Mouse (Mus musculus) adrenal gland, adult 2 months (tissue): Measurements from ENCODE around the gene Pycard. TPM values are rescaled to one million over a fixed set of nuclear protein-coding genes. Genes with fewer than 3 reads are reported as not detected.
A peak's percentile ranks its signal among the peaks of the same experiment; 100 is the strongest.
"Not testable (repeated sequence)": the region's sequence is repeated elsewhere in the genome, so short reads cannot be mapped to it uniquely, and the experiment has no call there.

Source experiments
- DNase-seq: peaks from one replicate; pipeline ENCODE4 v3.0.0; 2021
- long read RNA-seq: library from polyadenylated mRNA; stranded (forward); transcript quantifications from one replicate; pipeline ENCODE4 v2.0.0, GENCODE M21; 2021
- polyA plus RNA-seq: library from polyadenylated mRNA; depleted of rRNA; stranded (reverse); fragments of >200 nt; gene quantifications from 2 replicates; pipeline ENCODE4 v1.2.3, GENCODE M21; 2012; rRNA removed
- total RNA-seq, 2 experiments: library from RNA; stranded (reverse); gene quantifications; 2 replicates each; pipeline ENCODE4 v1.2.3; 2021

Pycard gene
- total RNA-seq (1 to 10 TPM; 2.3 to 3.7 TPM), polyA plus RNA-seq (4.4 and 8.1 TPM in 2 replicates)
- long read RNA-seq, partial matches to known transcripts: 0 of 3 reads
- long read RNA-seq, other reads (novel, unspliced or antisense): 0 of 3 reads

DNA sequence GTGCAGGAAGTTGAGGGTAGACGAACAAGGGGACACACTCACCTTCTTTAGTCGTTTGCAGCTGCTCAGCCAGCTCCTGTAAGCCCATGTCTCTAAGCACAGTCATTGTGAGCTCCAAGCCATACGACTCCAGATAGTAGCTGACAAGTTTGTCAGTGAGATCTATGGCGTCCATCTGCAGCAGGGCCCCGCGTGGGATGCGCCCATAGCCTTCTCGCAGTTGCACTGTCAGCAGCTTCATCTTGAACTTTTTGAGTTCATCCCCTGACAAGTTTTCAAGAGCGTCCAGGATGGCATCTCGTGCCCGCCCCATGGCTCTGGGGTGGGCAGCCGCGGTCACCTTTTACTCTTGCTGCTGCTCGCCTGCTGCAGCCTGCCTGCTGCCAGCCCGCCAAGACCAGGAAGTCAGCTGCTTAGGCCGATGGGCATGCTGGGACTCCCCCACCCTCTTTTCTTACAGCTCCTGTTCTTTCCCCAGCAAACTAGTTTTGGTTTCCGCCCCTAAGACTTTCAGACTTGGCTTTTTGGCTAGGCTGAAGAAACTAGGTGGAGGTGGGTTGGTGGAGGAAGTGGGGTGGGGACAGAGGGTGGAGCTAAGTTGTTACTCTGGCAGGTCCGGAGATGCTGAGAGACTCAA is at the start of gene Pycard:
Gene Pycard (minus strand): TSS at position 527 of the 637 bp plus-strand sequence.
- DNase-seq: peak; percentile 52

DNA sequence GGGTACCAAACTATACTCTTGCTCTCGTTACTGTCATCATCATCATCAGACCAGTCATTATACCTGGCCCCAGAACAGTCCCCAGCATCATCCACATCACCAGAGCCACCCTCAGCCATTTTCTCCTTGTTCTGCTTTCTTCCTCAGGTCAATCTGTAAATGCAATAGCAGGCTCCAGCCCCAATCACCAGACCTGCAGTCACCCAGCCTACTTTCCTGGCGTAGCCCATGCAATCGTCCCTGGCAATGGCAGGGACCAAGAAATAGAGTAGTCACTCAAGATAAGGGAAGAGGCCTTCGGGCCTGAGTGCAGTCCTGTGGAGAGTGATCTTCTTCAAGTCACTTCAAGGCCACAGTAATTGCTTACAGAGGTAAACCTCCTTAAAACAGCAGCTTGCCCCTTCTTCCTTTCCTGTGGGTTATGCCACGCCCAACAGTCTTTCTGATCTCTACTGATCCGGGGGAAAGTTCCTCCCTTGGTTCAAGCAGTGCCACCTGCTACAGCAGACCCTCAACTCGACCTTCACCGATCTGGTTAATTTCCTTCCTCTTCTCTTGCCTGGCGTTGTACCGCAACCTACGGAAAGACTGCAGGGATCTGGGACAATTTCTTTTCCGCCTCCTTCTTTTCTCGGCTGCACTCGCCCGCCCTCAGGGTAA is 48.6 kb upstream of the Pycard start:
- not testable (repeated sequence) for DNase-seq

DNA sequence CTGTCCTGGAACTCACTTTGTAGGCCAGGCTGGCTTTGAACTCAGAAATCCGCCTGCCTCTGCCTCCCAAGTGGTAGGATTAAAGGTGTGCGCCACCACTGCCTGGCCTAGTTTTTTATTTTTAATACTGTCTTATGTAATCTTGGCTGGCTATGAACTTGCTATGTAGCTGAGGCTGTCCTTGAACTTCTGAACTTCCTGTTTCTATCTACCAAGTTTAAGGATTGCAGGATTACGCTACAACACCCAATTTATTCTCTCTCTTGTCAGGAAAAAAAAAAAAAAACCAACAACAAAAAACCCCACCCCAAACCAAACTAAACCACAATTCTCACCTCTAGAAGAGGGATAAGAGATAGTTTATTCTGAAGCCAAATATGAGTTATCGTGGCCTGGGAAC is 39.9 kb upstream of the Pycard start:
- no peak for DNase-seq

DNA sequence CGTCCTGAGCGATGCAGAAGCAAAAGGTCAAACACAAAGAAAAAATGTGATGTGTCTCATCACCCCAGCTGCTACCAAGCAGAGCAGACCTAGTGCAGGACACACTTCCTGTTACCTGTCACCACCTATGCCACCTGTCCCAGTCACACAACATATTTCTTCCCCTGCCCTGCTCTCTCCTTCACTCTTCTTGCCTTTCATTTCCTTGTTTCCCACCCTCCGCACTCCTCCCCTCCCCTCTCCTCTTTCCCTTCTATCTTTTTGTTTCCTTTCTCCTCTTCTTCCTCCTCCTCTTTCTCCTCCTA is 39.3 kb upstream of the Pycard start:
- DNase-seq: no peak

DNA sequence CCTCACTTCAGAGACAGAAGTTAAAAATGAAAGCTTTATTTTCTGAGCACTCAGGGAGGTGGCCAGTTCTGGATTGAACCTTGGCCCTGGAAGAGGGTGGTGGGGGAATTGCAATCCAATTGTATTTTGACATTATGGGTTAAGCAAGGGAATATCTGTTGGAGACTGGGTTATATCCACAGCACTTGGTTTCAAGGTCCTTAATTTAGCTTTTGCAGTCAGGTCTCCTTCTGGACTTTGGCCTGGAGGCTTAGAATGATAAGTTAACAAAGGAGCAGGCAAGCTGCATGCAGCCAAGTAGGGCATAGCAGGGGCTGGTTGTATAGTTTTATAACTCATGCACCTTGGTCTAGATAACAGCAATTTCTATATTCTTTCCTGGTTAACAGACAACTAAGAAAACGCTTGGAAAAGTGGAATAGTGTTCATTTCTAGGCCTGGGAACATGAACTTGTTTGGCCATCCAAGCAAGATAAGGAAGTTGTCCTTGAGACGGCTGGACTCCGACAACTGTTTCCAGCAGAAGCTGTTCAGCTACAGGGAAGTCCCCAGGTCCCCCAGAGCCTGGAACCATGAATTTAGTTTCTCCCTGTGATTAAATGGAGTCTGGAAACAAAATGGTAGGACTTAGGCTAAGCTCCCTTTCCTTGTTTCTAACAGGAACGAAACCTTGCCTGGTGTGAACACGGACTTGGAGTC is 38.8 kb upstream of the Pycard start:
- peak; percentile 5 for DNase-seq

DNA sequence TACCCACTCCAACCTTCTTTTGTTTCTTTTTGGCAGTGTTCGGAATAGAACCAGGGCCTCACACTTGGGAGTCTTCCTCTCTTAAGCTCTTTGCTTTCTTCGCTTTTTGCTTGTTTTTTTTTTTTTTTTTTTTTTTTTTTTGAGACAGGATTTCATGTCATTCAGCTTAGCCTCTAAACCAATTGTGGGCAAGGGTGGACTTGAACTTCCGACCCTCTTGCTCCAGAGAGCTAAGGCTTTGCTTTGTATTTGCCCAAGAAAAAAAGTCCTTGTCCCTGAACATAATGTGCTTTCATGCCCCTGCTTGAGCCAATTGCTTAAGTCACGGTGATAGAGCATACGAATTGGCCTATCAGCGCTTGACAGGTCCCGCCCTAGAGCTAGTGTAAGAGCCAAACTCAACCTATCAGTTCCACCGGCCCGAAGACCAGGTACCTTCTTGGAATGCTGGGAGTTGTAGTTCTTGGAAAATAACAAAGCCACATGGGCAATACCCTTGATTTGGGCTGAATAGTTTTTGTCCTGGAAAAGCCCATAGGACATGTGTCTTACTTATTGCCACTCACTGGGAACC is 37.8 kb upstream of the Pycard start:
- DNase-seq: no peak

DNA sequence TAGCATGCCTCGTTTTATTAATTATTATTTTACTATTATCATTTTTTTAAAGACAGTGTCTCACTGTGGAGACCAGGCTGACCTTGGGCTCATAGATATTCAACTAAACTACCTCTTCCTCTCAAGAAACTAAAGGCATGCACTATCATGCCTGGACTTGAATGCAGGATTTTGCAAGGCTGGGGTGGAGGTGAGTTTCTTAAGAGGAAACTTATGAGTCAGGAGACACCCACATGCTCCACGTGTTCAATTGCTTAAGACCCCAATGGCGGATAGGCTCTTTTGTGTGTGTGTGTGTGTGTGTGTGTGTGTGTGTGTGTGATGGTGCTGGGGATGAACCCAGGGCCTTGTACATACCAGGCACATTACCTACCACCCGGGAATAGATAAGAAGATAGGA is 31.7 kb upstream of the Pycard start:
- no peak for DNase-seq

DNA sequence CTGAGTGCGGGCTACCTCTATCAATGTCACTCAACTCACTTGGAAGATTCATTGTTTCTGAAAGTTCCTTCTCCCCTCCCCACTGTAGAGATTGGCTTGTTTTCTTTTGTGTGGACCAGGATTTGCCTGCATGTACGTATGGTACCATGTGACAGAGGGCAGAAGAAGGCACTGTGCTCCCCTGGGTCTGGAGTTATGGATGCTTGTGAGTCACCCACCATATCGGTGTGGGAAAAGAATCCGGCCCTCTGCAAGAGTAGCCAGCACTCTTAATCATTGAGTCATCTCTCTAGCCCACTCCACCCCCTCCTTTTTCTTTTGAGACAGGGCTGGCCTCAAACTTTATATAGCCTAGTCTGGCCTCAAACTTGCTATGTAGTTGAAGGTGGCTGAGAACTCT is 31.3 kb upstream of the Pycard start:
- peak; percentile 25 for DNase-seq

DNA sequence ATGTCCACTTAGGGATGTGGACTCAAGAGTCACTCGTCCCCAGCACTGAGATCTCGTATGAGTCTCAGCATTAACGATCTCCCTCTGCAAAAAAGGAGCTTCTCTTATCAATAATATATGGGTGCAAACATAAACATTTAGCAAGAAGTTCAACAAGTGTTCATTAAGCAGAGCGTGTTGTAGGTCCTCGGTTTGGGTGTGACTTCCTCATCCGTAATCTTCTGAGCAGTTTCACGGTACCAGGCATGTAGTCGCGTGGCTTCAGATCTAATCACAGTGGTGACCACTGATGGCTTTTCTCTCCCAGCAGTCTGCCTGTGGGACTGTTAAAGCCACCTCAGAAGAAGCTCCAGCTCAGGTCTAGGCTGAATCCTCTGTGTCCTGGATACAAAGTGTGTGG is 30.7 kb upstream of the Pycard start:
- DNase-seq: no peak

DNA sequence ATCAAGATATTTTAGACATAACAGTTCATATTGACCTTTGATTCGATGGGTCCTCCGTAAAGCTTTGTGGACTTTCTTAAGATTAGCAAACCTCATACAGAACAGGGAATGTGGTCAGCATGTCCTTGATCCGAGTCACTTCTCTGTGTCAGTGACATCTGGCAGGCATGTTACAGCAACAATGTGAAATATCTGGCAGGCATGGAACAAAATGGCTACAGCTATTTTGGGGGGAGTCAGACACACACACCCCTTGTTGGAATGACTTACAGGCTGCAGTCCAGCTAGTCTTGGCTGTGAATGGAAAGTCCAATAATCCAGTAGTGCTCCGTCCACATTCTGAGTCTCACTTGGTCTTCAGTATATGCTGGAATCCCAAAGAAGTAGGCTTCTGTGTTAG is 29.9 kb upstream of the Pycard start:
- no peak for DNase-seq

DNA sequence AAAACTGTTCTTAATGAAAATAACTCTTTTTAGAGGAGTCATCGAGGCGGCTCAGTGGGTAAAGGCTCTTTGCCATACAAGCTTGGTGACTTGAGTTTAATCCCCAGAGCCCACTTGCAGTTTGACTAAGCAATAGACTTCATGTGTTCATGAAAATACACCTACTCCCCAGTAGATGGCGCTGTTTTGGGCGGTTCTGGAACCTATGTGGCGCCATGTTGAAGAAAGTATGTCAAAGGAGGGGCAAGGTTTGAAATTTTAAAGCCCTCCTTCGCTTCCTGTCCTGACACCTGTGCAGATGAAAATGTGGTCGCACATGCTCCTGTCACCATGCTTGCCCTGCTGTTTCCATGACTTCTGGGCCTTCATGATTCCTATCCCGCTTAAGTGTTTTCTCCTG is 29.3 kb upstream of the Pycard start:
- DNase-seq: no peak

DNA sequence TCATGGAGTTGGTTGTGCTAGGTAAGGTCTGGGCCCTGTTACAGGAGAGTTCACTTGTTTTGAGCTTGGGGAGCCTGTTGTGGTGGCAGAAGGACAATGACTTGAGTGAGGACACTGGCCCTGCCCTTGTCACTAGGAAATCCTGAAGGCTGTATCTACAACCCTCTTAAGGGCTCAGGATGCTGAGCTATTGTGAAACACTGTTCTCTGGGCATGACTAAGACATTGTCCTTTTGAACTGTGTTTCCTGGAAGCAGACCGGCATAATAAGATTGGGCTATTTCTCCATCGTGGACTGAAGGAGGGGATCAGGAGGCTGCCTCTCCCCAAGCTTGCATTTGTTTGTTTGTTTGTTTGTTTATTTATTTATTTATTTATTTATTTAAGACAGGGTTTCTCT is 25.5 kb upstream of the Pycard start:
- DNase-seq: no peak

DNA sequence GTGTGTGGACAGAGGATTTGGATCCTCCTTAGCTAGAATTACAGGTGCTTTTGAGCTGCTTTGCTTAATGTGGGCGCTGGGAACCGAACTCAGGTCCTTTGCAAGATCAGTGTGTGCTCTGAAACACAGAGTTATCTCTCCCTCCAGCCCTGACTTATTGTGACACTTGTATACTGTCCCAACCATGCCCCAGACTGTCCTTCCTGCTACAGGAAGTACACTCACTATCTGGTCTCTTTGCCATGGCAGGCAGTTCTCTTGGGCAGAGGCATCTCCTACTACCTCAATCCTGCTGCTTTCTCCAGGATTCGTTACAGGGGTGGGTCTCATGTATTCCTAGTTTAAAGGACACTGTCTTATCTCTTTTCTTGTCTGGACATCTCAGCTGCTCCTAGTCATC is 24.6 kb upstream of the Pycard start:
- DNase-seq: no peak

DNA sequence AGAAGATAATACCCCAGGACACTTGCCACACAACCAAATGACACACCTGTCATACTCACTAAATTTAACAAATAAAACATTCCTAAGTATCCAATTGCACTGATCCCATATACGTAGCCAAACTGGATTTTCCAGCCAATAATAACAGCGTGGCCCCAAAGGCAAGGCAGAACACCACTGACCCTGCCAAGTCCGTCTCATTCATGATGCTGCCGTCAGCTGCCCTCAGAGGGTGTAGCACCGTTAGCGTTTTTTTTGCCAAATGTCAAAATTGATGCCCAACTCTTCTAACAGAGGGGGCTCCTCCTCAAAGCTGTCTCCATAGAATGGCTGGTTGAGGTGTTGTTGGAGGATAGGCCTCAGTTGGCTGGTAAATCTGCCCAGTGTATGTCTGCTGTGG is 23.0 kb upstream of the Pycard start:
- DNase-seq: no peak

DNA sequence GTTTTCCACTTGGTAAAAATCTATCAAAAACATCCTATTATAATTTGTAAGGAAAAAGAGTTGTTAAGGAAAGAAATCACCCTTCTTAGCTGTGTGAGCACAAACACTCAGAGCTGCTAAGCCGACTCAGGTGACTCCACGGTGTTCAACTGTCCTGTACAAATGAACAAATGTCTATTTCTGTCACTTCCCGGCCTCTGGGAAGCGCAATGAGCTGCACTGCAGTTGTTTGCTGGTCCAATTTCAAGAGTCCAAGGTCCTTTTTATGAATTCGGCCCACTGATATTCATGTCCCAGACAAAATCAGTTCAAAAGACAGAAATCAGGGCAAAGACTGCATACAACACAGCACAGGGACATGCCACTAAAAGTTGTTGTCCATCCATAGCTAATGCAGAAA is 22.5 kb upstream of the Pycard start:
- DNase-seq: not testable (repeated sequence)

DNA sequence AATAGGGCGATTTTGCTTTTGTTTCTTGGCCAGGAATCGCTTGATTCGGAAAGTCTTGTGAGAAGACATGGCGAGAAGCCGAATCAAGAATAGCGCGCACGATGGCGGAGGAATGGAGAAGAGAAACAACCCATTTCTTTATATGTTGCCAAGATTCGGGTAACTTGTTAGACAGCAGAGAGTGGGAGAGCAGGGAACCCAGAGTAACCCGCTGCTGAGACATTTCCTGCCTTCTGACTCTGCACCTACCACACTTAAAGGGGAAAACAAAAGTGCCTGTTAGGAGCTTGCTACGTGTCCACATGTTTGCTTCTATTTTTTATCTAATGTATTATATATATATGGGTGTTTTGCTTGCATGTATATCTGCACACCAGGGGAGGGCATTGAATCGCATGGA is 19.4 kb upstream of the Pycard start:
- no peak for DNase-seq

DNA sequence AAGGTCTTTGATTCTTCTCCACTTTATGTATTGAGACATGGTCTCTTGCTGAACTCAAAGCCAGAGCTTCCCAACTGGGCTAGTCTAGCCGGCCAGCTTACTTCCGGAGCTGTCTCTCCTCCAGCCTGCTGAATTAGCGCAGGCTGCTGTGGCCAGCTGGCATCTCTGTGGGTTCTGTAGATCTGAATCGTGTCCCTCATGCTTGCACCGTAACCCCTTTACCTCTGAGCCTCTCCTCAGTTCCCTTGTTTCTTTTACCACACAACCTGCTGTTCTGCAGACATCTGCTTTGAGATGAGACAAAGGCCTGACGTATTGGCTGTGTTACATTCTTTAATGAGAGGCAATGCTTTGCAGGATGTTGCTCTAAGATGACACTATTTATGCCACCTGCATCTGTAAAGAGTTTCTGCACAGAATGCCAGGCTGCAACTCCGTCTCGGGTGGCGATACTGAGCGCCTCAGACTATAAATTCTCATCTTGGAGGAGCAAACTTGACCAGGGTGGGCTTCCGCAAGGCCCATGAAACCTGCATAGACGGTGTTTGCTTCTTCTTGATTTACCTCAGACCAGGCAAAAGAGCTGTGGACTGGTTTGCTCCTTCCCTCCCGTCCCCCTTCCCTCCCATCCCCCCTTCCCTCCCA is 18.6 kb upstream of the Pycard start:
- DNase-seq: no peak

DNA sequence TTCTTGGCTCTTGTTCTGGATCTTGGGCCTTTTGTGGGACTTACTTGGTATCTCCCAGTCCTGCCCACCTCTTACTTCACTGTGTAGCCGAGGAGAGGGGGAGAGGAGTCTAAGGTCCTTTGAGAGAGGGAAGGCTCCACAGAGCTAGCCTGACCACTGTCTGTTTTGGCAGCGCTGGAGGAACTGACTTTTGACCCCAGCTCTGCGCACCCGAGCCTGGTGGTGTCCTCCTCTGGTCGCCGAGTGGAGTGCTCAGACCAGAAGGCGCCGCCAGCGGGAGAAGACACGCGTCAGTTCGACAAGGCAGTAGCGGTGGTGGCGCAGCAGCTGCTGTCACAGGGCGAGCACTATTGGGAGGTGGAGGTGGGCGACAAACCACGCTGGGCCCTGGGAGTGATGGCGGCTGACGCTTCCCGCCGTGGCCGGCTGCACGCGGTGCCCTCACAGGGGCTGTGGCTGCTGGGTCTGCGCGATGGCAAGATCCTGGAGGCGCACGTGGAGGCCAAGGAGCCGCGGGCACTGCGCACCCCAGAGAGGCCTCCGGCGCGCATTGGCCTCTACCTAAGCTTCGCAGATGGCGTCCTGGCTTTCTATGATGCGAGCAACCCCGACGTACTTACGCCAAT is 16.2 kb upstream of the Pycard start:
- DNase-seq: no peak

DNA sequence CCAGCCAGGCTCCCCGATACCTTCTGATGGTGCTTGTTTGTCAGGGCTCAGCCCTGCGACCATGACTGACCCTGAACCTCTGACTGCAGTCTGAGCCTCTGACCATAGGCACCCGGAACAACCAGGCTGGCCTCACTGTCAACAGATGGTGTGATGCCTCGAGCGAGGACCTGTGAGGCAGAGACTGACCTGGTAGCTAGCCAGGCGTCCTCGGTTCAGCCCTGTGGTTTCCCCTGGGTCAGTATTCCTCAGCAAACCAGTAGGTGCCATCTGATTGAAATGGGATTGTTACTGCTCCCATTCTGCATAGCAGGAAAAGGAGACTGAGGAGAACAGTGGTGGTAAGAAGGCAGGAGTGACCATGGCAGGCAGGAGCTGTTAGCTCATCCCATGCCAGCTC is 12.5 kb upstream of the Pycard start:
- no peak for DNase-seq

DNA sequence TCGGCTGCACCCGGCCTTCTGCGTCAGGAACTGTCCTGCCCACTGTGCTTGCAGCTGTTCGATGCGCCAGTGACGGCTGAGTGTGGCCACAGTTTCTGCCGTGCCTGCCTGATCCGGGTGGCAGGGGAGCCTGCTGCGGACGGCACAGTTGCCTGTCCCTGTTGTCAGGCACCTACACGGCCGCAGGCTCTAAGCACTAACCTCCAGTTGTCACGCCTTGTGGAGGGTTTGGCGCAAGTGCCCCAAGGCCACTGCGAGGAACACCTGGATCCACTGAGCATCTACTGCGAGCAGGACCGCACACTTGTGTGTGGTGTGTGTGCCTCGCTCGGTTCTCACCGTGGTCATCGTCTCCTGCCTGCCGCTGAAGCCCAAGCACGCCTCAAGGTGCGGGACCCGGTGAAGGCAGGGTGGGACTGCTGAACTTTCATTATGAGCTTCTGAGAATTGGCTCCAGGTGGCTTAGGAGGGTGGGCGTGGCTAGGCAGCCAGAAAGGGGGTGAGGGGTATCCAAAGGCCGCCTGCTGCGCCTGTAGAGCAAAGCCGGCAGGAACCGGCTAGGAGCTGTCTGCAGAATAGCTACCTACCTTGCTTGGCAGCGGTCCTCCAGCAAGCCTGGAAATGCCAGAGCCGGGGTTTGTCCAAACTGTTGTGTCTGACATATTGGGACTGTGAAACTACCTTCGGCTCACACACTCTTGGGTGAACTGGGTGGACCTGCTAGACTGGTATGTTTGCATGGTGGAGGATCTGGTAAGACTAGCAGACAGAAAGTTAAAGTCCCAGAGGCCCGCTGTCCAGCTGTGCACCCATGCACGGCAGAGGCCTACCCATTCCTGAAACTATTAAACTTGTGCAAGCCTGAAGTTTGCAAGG is 11.1 kb upstream of the Pycard start:
- no peak for DNase-seq

DNA sequence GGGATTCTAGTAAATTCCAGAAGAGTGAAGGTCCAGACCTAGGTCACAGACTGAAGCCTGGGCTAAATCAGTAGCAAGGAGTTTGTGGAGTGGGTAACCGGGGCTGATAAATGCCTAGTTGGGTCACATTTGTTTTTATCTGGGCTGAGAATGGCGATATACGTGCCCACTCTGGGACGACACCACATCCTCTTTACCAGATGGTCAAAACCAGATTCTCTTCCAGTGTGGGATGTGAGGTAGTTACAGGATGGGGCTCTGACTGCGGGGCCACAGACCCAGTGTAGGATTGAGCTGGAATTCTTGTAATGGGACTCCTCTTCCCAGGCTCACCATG is 10.5 kb upstream of the Pycard start:
- DNase-seq: no peak
